Mouse (Mus musculus): ENCODE measurements at regions not wholly inside any gene's neighbourhood (a gene's known extent, or its start where the extent isn't known, plus 50 kb on each side); places are given as distances from the start of the nearest gene placed in this dataset.

GRCm38 (mm10) chr5:97618411-97618810 is 161.6 kb upstream of the Gk2 start:
- Histone ChIP-seq H3K27me3 (ENCODE audit: control insufficient read depth, insufficient read depth, low read length) (no peaks in the 10 kb centered on the region), H3K4me1 (replicated peaks; ENCODE audit: control insufficient read depth in 2 of 2, insufficient read depth in 2 of 2, low read length in 1 of 2) (no peaks in the 10 kb centered on the region), H3K4me2 (ENCODE audit: low read depth) (no peak overlapping the region), H3K9ac (replicated peaks) (no peak overlapping the region), H3K36me3 (replicated peaks; ENCODE audit: control insufficient read depth, insufficient read depth, low read depth) (no peaks in the 10 kb centered on the region), H3K27ac (no peak overlapping the region), H3K9me3 (ENCODE audit: control insufficient read depth, low read length) (no peaks in the 10 kb centered on the region), H3K4me3 (ENCODE audit: insufficient read depth in 1 of 2, low read depth in 2 of 2, low read length in 2 of 2) (no peak overlapping the region)
- no peak for TF ChIP-seq EP300 (IDR thresholded peaks at IDR 0.05; ENCODE audit: low read depth)
- TF ChIP-seq CTCF (IDR thresholded peaks at IDR 0.05; ENCODE audit: low read depth) = no peak
- 48% methylated on average over 4 of the region's 4 CpGs for WGBS (ENCODE audit: insufficient replicate concordance)
- DNase-seq (ENCODE audit: low read depth in 3 of 3, low spot score in 3 of 3) (no peak), ATAC-seq (ENCODE audit: insufficient read depth) (no peak)

GRCm38 (mm10) chr5:97602176-97602575 is 145.4 kb upstream of the Gk2 start:
- no peak overlapping the region for H3K4me3 ChIP-seq (ENCODE audit: insufficient read depth in 1 of 2, low read depth in 2 of 2, low read length in 2 of 2)
- ATAC-seq (ENCODE audit: insufficient read depth) (no peak), DNase-seq (ENCODE audit: low read depth in 3 of 3, low spot score in 3 of 3) (no peak)
- no peak overlapping the region for H3K9ac ChIP-seq (replicated peaks)
- no peak for TF ChIP-seq CTCF (IDR thresholded peaks at IDR 0.05; ENCODE audit: low read depth)
- TF ChIP-seq EP300 (IDR thresholded peaks at IDR 0.05; ENCODE audit: low read depth) = no peak
- H3K27ac ChIP-seq = no peak overlapping the region
- WGBS (ENCODE audit: insufficient replicate concordance) = 57% methylated on average over 6 of the region's 6 CpGs
- H3K9me3 ChIP-seq (ENCODE audit: control insufficient read depth, low read length) = no peaks in the 10 kb centered on the region
- H3K4me1 ChIP-seq (replicated peaks; ENCODE audit: control insufficient read depth in 2 of 2, insufficient read depth in 2 of 2, low read length in 1 of 2) = no peaks in the 10 kb centered on the region
- H3K4me2 ChIP-seq (ENCODE audit: low read depth) = no peak overlapping the region
- H3K27me3 ChIP-seq (ENCODE audit: control insufficient read depth, insufficient read depth, low read length) = no peaks in the 10 kb centered on the region
- H3K36me3 ChIP-seq (replicated peaks; ENCODE audit: control insufficient read depth, insufficient read depth, low read depth) = no peaks in the 10 kb centered on the region

- Histone ChIP-seq H3K4me2 (ENCODE audit: low read depth) (no peak overlapping the region), H3K4me1 (replicated peaks; ENCODE audit: control insufficient read depth in 2 of 2, insufficient read depth in 2 of 2, low read length in 1 of 2) (no peaks in the 10 kb centered on the region), H3K27me3 (ENCODE audit: control insufficient read depth, insufficient read depth, low read length) (no peaks in the 10 kb centered on the region), H3K36me3 (replicated peaks; ENCODE audit: control insufficient read depth, insufficient read depth, low read depth) (no peaks in the 10 kb centered on the region), H3K27ac (no peak overlapping the region), H3K9ac (replicated peaks) (no peak overlapping the region), H3K4me3 (ENCODE audit: insufficient read depth in 1 of 2, low read depth in 2 of 2, low read length in 2 of 2) (no peak overlapping the region), H3K9me3 (ENCODE audit: control insufficient read depth, low read length) (no peaks in the 10 kb centered on the region)
- TF ChIP-seq CTCF (IDR thresholded peaks at IDR 0.05; ENCODE audit: low read depth) (no peak), EP300 (IDR thresholded peaks at IDR 0.05; ENCODE audit: low read depth) (no peak)
- ATAC-seq (ENCODE audit: insufficient read depth) (no peak), DNase-seq (ENCODE audit: low read depth in 3 of 3, low spot score in 3 of 3) (no peak)
- 61% methylated on average over 2 of the region's 2 CpGs for WGBS (ENCODE audit: insufficient replicate concordance)
Observed at GRCm38 (mm10) chr5:97601384-97601783, 144.6 kb upstream of the Gk2 start.

GRCm38 (mm10) chr5:97598741-97599140 is 141.9 kb upstream of the Gk2 start:
- H3K36me3 ChIP-seq (replicated peaks; ENCODE audit: control insufficient read depth, insufficient read depth, low read depth) = no peaks in the 10 kb centered on the region
- no peak for ATAC-seq (ENCODE audit: insufficient read depth)
- TF ChIP-seq CTCF (IDR thresholded peaks at IDR 0.05; ENCODE audit: low read depth) (no peak), EP300 (IDR thresholded peaks at IDR 0.05; ENCODE audit: low read depth) (no peak)
- H3K27me3 ChIP-seq (ENCODE audit: control insufficient read depth, insufficient read depth, low read length) = no peaks in the 10 kb centered on the region
- H3K27ac ChIP-seq = no peak overlapping the region
- 63% methylated on average over 9 of the region's 9 CpGs for WGBS (ENCODE audit: insufficient replicate concordance)
- no peak overlapping the region for H3K4me2 ChIP-seq (ENCODE audit: low read depth)
- no peak for DNase-seq (ENCODE audit: low read depth in 3 of 3, low spot score in 3 of 3)
- H3K9ac ChIP-seq (replicated peaks) = no peak overlapping the region
- H3K4me1 ChIP-seq (replicated peaks; ENCODE audit: control insufficient read depth in 2 of 2, insufficient read depth in 2 of 2, low read length in 1 of 2) = no peaks in the 10 kb centered on the region
- H3K9me3 ChIP-seq (ENCODE audit: control insufficient read depth, low read length) = no peaks in the 10 kb centered on the region
- H3K4me3 ChIP-seq (ENCODE audit: insufficient read depth in 1 of 2, low read depth in 2 of 2, low read length in 2 of 2) = no peak overlapping the region

GRCm38 (mm10) chr5:97595916-97596315 is 139.1 kb upstream of the Gk2 start:
- Histone ChIP-seq H3K27me3 (ENCODE audit: control insufficient read depth, insufficient read depth, low read length) (no peaks in the 10 kb centered on the region), H3K9ac (replicated peaks) (no peak overlapping the region), H3K36me3 (replicated peaks; ENCODE audit: control insufficient read depth, insufficient read depth, low read depth) (no peaks in the 10 kb centered on the region), H3K4me1 (replicated peaks; ENCODE audit: control insufficient read depth in 2 of 2, insufficient read depth in 2 of 2, low read length in 1 of 2) (no peaks in the 10 kb centered on the region), H3K9me3 (ENCODE audit: control insufficient read depth, low read length) (no peaks in the 10 kb centered on the region), H3K4me2 (ENCODE audit: low read depth) (no peak overlapping the region), H3K4me3 (ENCODE audit: insufficient read depth in 1 of 2, low read depth in 2 of 2, low read length in 2 of 2) (no peak overlapping the region), H3K27ac (no peak overlapping the region)
- DNase-seq (ENCODE audit: low read depth in 3 of 3, low spot score in 3 of 3) = no peak
- no peak for TF ChIP-seq EP300 (IDR thresholded peaks at IDR 0.05; ENCODE audit: low read depth)
- ATAC-seq (ENCODE audit: insufficient read depth) = no peak
- WGBS (ENCODE audit: insufficient replicate concordance) = 54% methylated on average over 2 of the region's 2 CpGs

Data from liver, embryonic 14.5 days (tissue).